Mouse (Mus musculus) cerebellum, adult 8-10 months (tissue): ENCODE measurements at regions not wholly inside any gene's neighbourhood (a gene's known extent, or its start where the extent isn't known, plus 50 kb on each side); places are given as distances from the start of the nearest gene placed in this dataset.

Experiments used
- DNase-seq: peaks from one replicate; pipeline ENCODE4 v3.0.0; 2022

DNA sequence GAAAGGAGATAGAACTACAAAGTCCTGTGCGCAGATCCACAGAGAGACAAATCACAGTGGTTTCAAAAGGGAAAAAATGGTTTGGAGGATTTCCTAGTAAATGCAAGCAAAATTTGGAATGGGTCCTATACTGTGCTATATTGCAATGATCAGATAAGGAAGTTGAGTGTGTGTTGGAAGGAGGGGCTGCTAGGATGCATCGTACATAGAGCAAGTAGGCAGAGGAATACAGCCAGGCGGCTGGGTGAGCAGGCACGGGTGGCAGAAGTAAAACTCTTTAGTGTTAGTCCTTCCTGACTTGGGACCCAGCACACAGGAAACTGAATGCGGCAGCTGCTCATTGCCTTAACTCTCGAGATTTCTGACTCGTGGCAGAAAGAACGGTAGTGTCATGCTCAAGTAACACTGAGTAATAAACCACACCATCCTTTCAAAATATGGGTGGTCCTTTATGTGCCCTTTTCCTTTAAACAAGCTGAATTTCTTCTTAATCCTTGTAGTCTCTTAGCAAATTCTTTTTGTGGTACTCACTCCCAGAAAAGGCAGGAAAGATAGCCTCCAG lies 87.0 kb upstream of the Itprid2 start:
- DNase-seq: no peak

DNA sequence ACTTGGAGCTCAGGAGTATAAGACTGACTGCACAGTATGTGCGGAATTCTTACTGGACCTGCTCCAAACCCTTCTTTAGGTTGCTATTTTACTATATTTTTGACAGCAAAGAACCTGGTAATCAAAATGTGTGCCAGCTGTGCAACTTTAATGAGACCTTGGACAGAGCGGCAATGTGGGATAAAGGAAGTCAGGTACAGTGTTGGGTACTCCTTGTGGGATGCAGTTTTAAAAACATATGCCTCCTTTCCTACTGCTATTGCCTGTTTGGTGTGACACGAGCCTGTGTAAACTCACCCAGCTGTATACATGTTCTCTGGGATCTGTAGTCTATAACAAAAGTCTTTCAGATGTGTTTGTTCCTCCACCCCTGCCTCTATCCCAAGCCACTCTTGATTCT lies 85.4 kb upstream of the Itprid2 start:
- no peak for DNase-seq

DNA sequence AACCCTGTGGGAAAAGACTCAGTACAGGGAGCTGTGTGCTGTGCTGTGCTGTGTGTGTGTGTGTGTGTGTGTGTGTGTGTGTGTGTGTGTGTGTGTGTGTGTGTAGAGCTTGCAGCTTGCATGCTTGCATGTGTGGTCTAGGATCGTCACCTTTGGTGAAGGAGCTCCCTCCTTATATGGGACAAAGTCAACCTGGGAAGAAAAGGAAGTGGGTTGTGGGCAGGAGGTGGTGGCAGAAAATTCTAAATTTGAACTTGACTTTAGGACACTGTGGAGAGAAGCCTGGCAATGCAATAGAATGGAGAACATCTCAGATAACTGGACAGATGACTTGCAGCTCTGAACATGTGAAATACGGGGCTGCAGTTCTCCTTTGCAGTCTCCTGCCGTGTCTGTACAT lies 84.7 kb upstream of the Itprid2 start:
- DNase-seq: no peak

DNA sequence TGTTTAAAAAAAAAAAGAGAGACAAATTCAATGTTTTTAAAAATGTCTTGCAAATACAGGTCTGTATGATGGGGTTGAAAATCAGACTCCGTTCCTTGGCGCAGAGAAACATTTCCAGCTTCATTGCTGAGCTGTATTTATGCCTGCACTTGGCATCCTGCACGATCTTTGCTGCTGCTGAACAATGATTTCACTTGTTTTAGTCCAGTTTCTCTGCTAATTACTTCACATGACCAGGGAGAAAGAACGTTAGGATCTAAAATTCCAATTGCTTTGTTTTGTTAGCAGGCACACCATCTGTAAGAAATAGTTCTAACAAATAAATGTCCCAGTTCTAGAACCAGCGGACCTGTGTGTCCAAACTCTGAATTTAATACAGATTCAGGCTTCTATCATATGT lies 82.7 kb upstream of the Itprid2 start:
- no peak for DNase-seq

DNA sequence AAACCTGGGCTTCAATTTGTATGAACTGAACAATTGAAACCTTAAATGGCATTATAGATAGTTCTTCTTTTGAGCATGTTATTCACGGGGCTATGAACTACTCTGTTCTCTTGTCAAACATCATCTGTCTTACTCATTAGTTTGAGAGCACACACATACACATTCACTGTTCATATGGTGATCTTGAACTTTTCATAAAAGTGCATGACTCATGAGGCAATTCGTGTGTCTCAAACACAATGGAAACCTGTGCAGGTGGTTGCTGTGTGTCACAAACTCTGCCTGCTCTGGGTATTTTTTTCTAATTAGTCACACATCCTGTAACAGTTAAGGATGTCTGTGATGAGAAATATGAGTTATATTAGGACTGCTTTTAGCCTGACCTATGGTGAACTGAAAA lies 79.8 kb upstream of the Itprid2 start:
- DNase-seq: no peak

DNA sequence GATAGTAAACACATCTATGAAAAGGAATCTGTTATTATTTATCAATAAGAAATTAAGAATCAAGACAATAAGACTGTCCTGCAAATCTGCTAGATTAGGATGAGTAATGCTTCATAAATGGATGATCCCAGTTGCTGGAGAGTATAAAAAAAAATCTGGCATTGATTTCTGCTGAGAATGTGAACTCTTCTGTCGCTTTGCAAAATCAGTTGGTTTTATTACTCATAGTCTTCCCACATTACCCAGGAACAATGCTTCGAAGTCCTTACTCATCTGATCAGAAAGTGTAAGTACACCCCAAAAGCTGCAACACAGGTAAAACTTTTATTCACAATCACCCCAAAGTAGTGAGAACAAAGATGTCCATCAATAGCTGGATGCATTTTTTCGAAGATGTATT lies 77.8 kb upstream of the Itprid2 start:
- DNase-seq: no peak

DNA sequence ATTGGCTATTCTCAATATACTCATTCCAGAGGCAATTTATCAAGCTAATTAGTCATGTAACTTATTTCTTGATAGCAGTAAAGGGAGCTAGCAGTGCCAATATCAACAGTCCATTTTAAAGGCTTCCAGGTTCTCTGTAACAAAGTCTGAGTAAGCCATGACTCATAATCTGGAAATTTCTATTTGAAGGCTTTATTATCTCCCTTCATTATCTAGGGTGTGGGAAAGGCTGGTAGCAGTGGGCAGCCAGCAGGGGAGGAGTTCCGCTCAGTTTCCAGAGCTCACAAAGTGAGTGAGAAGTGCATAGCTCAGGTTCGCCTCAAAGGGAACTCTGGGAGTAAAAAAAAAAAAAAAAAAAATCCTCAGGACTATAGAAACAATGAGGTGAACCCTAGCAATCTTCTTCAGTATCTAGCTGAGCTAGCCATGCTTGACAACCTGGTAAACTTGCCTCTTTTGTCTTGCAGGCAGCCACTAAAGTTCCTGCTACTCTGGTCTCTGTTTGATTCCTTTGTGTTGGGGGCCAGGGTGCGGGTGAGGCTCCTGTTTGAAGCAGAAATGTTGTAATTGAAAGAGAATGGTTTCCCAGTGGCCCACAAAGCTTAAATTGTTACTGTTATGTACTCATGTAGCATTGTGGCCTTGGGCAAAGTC lies 68.7 kb upstream of the Itprid2 start:
- DNase-seq: no peak

DNA sequence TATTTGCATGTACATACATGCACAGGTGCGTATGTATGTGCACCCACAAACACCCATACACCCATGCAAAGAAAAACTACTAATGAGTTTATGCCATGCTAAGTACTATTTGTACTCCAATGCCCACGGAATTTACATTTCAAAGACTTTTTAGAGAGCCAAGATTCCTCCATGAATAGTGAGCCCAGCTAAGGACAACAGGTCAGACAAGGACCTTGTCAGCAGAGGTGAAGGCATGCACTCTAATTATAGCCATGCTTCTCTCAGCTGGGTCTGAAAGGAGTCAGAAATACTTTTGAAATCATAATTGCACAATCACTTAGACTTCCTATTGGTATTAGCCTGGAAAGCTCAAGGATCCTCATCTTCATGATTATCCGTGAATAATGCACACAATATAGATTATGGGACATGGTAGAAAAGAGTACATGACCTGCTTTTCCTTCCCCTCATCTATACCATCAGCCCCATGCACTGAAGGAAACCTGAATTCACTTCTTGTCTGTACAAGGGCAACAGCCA lies 67.7 kb upstream of the Itprid2 start:
- DNase-seq: no peak

DNA sequence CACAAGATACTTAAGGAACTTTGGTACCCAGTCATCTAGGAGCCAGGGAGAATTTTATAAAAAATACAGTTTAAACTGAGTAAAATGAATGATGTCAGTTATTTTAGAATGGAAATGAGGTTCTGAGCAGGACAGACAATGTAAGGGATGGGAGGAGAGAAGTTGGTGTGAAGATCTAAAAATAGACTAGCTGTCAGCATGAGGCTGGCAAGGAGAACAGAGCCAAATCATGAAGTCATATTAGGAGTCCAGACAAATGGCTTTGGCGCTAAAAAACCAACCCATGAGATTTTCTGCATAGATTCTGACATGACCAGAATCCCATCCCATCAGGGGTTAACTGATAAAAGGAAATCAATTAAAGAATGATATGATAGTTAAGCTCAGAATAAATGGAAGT lies 65.5 kb upstream of the Itprid2 start:
- DNase-seq: peak; percentile 35

DNA sequence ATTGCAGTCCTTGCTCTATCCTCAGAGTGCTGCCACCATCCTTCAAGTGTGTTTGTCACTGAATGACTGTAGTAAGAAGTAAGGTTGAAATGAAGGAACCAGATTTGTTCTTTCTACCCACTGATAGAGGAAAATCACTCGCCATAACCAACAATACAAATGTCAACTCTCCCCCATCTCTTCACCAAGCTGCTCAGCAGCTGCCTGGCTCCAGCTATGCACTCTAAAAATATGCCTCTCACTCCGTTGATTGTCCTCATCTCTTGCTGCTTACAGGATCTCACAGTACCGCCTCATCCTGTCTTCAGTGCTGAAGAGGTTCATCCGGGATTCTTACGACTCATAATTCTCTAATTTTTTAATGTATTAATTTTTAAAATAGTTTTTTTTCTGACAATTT lies 63.2 kb upstream of the Itprid2 start:
- no peak for DNase-seq

DNA sequence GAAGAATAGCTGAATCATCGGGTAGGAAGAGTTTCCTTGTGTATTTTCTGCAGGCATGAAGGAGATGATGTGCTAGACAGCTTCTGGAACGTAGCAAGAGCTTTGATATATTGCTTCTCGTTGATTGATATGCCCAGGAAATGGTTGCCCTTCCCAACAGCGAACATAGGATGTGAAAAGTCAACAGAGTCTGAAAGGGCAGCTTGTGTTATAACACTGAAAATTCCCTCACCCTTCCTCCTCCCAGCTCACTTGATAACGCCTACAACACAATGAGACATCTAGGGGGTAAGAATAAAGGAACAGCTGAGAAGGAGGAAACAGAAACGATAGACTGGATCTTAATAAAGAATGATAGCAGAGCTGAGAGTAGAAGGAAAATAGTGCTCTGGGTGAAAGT lies 60.1 kb upstream of the Itprid2 start:
- no peak for DNase-seq

DNA sequence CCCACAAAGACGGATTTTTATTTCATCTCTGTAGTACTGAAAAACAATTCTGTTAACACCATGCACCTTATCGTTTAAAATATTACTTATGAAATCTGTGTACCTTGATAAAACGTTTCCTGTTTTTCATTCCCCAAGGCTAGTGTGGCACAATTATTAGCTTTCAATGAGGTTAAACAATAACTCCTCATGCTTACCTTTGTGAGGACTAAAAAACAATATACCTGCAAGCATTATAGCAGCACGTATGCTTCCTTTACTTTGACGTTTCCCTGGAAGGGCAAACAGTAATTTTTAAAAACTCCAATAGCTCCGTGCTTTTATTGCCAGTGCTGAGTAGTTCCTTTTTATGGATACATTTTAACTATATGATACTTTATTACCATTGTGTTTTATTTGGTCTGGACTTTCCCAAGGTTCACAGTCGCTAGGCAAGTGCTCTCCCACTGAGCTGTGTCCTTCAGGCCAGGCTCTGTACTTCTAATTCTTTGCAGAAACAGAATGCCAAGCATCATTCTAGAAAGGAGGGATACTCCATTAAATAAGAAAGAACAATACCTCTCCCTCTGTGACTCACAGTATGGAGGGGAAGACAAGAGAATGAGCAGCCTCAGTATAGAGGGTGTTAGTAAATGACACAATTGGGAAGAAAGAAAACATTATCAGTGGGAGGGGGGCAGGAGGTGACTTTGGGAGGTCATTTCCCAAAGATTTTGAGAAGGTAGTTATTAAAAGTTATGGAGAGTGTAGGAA lies 50.0 kb upstream of the Itprid2 start:
- DNase-seq: no peak
